Mouse (Mus musculus) kidney, embryonic 16.5 days (tissue): ENCODE results near the gene Arhgef19. TPM values are rescaled to one million over a fixed set of nuclear protein-coding genes. Genes with fewer than 3 reads are reported as not detected.

Source experiments
- ATAC-seq: fragments of 200-750 bp; cut with Nextera tagmentation; 2 replicates; pipeline ENCODE4 v1.8.0; 2017; ENCODE audit warnings: moderate TSS enrichment; ENCODE audit not compliant: low FRiP score, low TSS enrichment
- H3K27ac ChIP-seq: fragments of 300-500 bp; sonication (generic); 2 replicates; pipeline ENCODE4 v1.5.1; 2014; ENCODE audit warnings: low read length
- H3K27me3 ChIP-seq: fragments of 300-500 bp; sonication (generic); 2 replicates; pipeline ENCODE4 v1.6.1; 2014; ENCODE audit warnings: low read length, control low read depth, mixed read lengths; ENCODE audit not compliant: insufficient read depth
- H3K36me3 ChIP-seq: fragments of 300-500 bp; sonication (generic); 2 replicates; pipeline ENCODE4 v1.6.1; 2014; ENCODE audit warnings: low read length, control low read depth, mixed read lengths; ENCODE audit not compliant: insufficient read depth
- H3K4me1 ChIP-seq: fragments of 300-500 bp; sonication (generic); 2 replicates; pipeline ENCODE4 v1.6.1; 2014; ENCODE audit warnings: low read length, control low read depth, mixed read lengths; ENCODE audit not compliant: insufficient read depth
- H3K4me2 ChIP-seq: fragments of 300-500 bp; sonication (generic); replicated peaks from 2 replicates; pipeline ENCODE4 v1.6.1; 2014; ENCODE audit warnings: low read depth, low read length
- H3K4me3 ChIP-seq: fragments of 300-500 bp; sonication (generic); 2 replicates; pipeline ENCODE4 v1.5.1; 2014; ENCODE audit warnings: mild to moderate bottlenecking, low read length
- H3K9ac ChIP-seq: fragments of 300-500 bp; sonication (generic); replicated peaks from 2 replicates; pipeline ENCODE4 v1.6.1; 2014; ENCODE audit warnings: low read length
- H3K9me3 ChIP-seq: fragments of 300-500 bp; sonication (generic); 2 replicates; pipeline ENCODE4 v1.6.1; 2016; ENCODE audit warnings: low read length, control low read depth
- WGBS: fragments of 180-500 bp; shearing (Covaris S2); extraction: QIAGEN DNeasy Blood & Tissue Kit; methylation state at CpG from one replicate; pipeline ENCODE4 v1.1.7; 2014; 5-methylcytosine and 5-hydroxymethylcytosine counted together
- polyA plus RNA-seq: library from polyadenylated mRNA; unstranded; fragments of >200 nt; fragmentation: Nextera tagmentation; extraction: Ambion mirVana; gene quantifications from 2 replicates; pipeline ENCODE4 v1.2.1, GENCODE M21; 2015

Arhgef19 gene
- polyA plus RNA-seq, 1 experiment from 2014 or later: 9.6 TPM

- ATAC-seq: no peak; the same call in 1 of the 2 replicates
- Histone ChIP-seq H3K4me3 (no peak overlapping the region), H3K9me3 (peaks cover 4% of the 10 kb centered on the region), H3K9ac (no peak overlapping the region), H3K4me2 (no peak overlapping the region), H3K27ac (no peak overlapping the region), H3K4me1 (no peaks in the 10 kb centered on the region), H3K36me3 (0 out of 2 replicates have a peak, but pooled peaks cover 4% of the 10 kb centered on the region), H3K27me3 (peaks cover 3% of the 10 kb centered on the region)
- 74% methylated on average over 16 of the region's 16 CpGs for WGBS
Measured at GRCm38 (mm10) chr4:141254234-141254633, 14.9 kb downstream of the Arhgef19 start.

- WGBS: 71% methylated on average over 5 of the region's 5 CpGs
- Histone ChIP-seq H3K4me2 (no peak overlapping the region), H3K36me3 (0 out of 2 replicates have a peak, but pooled peaks cover 4% of the 10 kb centered on the region)
Measured at GRCm38 (mm10) chr4:141257440-141257839, 18.1 kb downstream of the Arhgef19 start.

GRCm38 (mm10) chr4:141259413-141259812 lies 20.1 kb downstream of the Arhgef19 start:
- Histone ChIP-seq H3K4me1 (peaks cover 3% of the 10 kb centered on the region; the same call in 1 of the 2 replicates), H3K9ac (no peak overlapping the region), H3K27ac (no peak overlapping the region), H3K4me2 (no peak overlapping the region), H3K36me3 (0 out of 2 replicates have a peak, but pooled peaks cover 4% of the 10 kb centered on the region), H3K9me3 (peaks cover 4% of the 10 kb centered on the region), H3K27me3 (no peaks in the 10 kb centered on the region), H3K4me3 (no peak overlapping the region)
- 82% methylated on average over 12 of the region's 12 CpGs for WGBS
- no peak for ATAC-seq

More at GRCm38 (mm10) chr4:141257440-141257839, 18.1 kb downstream of the Arhgef19 start:
- Histone ChIP-seq H3K9me3 (peaks cover 4% of the 10 kb centered on the region), H3K4me1 (peaks cover 3% of the 10 kb centered on the region; the same call in 1 of the 2 replicates), H3K27ac (no peak overlapping the region), H3K9ac (no peak overlapping the region), H3K4me3 (no peak overlapping the region), H3K27me3 (no peaks in the 10 kb centered on the region)
- no peak for ATAC-seq

GRCm38 (mm10) chr4:141260007-141260723 lies 20.9 kb downstream of the Arhgef19 start:
- ATAC-seq: peak; percentile 44; the same call in 1 of the 2 replicates
- WGBS: 58% methylated on average over 16 of the region's 16 CpGs
- Histone ChIP-seq H3K9ac (no peak overlapping the region), H3K27me3 (no peaks in the 10 kb centered on the region), H3K9me3 (peaks cover 4% of the 10 kb centered on the region), H3K4me1 (peaks cover 3% of the 10 kb centered on the region; the same call in 1 of the 2 replicates), H3K36me3 (0 out of 2 replicates have a peak, but pooled peaks cover 4% of the 10 kb centered on the region), H3K27ac (no peak overlapping the region), H3K4me2 (peak overlapping the region; percentile 44), H3K4me3 (peak overlapping the region; percentile 15)

- H3K36me3 ChIP-seq: no peaks in the 10 kb centered on the region
- no peaks in the 10 kb centered on the region for H3K27me3 ChIP-seq
- H3K27ac ChIP-seq: no peak overlapping the region
- H3K4me1 ChIP-seq: peaks cover 3% of the 10 kb centered on the region; the same call in 1 of the 2 replicates
- no peak overlapping the region for H3K4me2 ChIP-seq
- no peak overlapping the region for H3K9ac ChIP-seq
- ATAC-seq: no peak
- WGBS: 77% methylated on average over 10 of the region's 10 CpGs
- no peaks in the 10 kb centered on the region for H3K9me3 ChIP-seq
- no peak overlapping the region for H3K4me3 ChIP-seq
Measured at GRCm38 (mm10) chr4:141262906-141263637, 23.8 kb downstream of the Arhgef19 start.

- Histone ChIP-seq H3K27me3 (no peaks in the 10 kb centered on the region), H3K9ac (no peak overlapping the region), H3K4me1 (no peaks in the 10 kb centered on the region), H3K4me3 (no peak overlapping the region), H3K4me2 (no peak overlapping the region), H3K27ac (no peak overlapping the region), H3K9me3 (no peaks in the 10 kb centered on the region), H3K36me3 (no peaks in the 10 kb centered on the region)
- ATAC-seq: no peak
- WGBS: 89% methylated on average over 3 of the region's 3 CpGs
Measured at GRCm38 (mm10) chr4:141265979-141266637, 26.8 kb downstream of the Arhgef19 start.

- Histone ChIP-seq H3K4me2 (no peak overlapping the region), H3K4me3 (no peak overlapping the region), H3K27ac (no peak overlapping the region), H3K9ac (no peak overlapping the region), H3K36me3 (no peaks in the 10 kb centered on the region), H3K27me3 (no peaks in the 10 kb centered on the region), H3K9me3 (no peaks in the 10 kb centered on the region), H3K4me1 (peaks cover 8% of the 10 kb centered on the region)
- no peak for ATAC-seq
- WGBS: 67% methylated on average over 3 of the region's 3 CpGs
Measured at GRCm38 (mm10) chr4:141267250-141267649, 28.0 kb downstream of the Arhgef19 start.

GRCm38 (mm10) chr4:141267837-141268236 lies 28.5 kb downstream of the Arhgef19 start:
- Histone ChIP-seq H3K27ac (no peak overlapping the region), H3K4me1 (peaks cover 8% of the 10 kb centered on the region), H3K9ac (no peak overlapping the region), H3K36me3 (no peaks in the 10 kb centered on the region), H3K9me3 (no peaks in the 10 kb centered on the region), H3K27me3 (no peaks in the 10 kb centered on the region), H3K4me2 (no peak overlapping the region), H3K4me3 (no peak overlapping the region)
- no peak for ATAC-seq
- WGBS: 47% methylated on average over 9 of the region's 9 CpGs

- Histone ChIP-seq H3K36me3 (no peaks in the 10 kb centered on the region), H3K4me1 (peaks cover 8% of the 10 kb centered on the region), H3K9me3 (no peaks in the 10 kb centered on the region), H3K27ac (no peak overlapping the region), H3K27me3 (no peaks in the 10 kb centered on the region), H3K4me3 (no peak overlapping the region), H3K9ac (no peak overlapping the region), H3K4me2 (no peak overlapping the region)
- ATAC-seq: no peak
- WGBS: 83% methylated on average over 4 of the region's 4 CpGs
Measured at GRCm38 (mm10) chr4:141268350-141268749, 29.1 kb downstream of the Arhgef19 start.
